Mouse (Mus musculus): Measurements from ENCODE around the gene Hsbp1.

DNA sequence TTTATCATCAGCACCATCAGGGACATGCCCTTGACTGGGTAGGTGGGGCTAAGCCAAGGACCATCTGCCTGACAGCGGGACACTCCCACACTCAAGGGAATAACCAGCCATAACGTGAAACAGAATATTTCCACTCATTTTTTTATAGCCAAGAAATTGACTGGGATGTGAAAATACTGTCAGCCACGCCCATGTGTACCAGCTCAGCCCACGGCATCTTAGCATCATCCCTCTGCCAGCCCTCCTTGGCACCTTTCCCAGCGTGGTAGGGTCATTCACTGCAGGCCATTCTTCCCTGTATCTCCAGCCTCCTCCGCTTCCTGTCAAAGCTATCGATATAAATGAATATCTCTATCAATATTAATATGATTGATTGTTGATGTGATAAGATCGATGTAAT, 40.1 kb upstream of the Hsbp1 start:
- TF ChIP-seq CTCF (IDR thresholded peaks at IDR 0.05; ENCODE audit: insufficient read depth, low read depth, low read length) (no peak), POLR2A (IDR thresholded peaks at IDR 0.05; ENCODE audit: insufficient read depth, low read depth, low read length) (no peak)
